10 mouse cellular contexts compared by ENCODE assay signal in genomic region chr15:7213683-7214082, GRCm38 (mm10).
DNase-seq lines count a peak whose midpoint lies in the region; ATAC-seq lines count a peak whose summit lies in the region.
"Had no signal": no experiment of that assay in that cellular context is flagged by ENCODE, and none has a peak within 500 bp of the region (broad histone marks: within the 10 kb centered on the region; RNA-seq: fewer than 3 reads in every experiment).

No protein-coding gene starts in this region.

- H3K4me3 ChIP-seq in midbrain, embryonic 11.5 days (ENCODE audit: low read depth, low read length) = no peak overlapping the region
- no peak overlapping the region for H3K4me3 ChIP-seq in midbrain, embryonic 10.5 days
- H3K4me3 ChIP-seq in heart, embryonic 15.5 days = no peak overlapping the region
- H3K4me3 ChIP-seq in midbrain, embryonic 13.5 days (replicated peaks) = no peak overlapping the region
- H3K4me3 ChIP-seq: megakaryocyte, embryonic 14.5 days had no signal

- H3K36me3 ChIP-seq in midbrain, embryonic 11.5 days (ENCODE audit: control insufficient read depth, insufficient read depth, low read length) = no peaks in the 10 kb centered on the region
- H3K36me3 ChIP-seq in midbrain, embryonic 10.5 days = no peaks in the 10 kb centered on the region
- H3K36me3 ChIP-seq in heart, embryonic 15.5 days = no peaks in the 10 kb centered on the region
- H3K36me3 ChIP-seq in midbrain, embryonic 13.5 days = no peaks in the 10 kb centered on the region

- no peak overlapping the region; the same call in 1 of the 2 replicates for H3K27ac ChIP-seq in midbrain, embryonic 11.5 days (ENCODE audit: low read depth, low read length)
- H3K27ac ChIP-seq in midbrain, embryonic 10.5 days (replicated peaks) = no peak overlapping the region
- H3K27ac ChIP-seq in heart, embryonic 15.5 days = peak overlapping the region; percentile 79
- H3K27ac ChIP-seq in midbrain, embryonic 13.5 days = no peak overlapping the region

- H3K27me3 ChIP-seq in midbrain, embryonic 11.5 days (ENCODE audit: control insufficient read depth, insufficient read depth, low read length) = no peaks in the 10 kb centered on the region
- H3K27me3 ChIP-seq in midbrain, embryonic 10.5 days (ENCODE audit: low read depth, poor library complexity, severe bottlenecking) = no peaks in the 10 kb centered on the region
- no peaks in the 10 kb centered on the region for H3K27me3 ChIP-seq in heart, embryonic 15.5 days
- no peaks in the 10 kb centered on the region for H3K27me3 ChIP-seq in midbrain, embryonic 13.5 days

- H3K4me1 ChIP-seq in midbrain, embryonic 11.5 days (ENCODE audit: control insufficient read depth, insufficient read depth, low read length) = no peaks in the 10 kb centered on the region
- H3K4me1 ChIP-seq in midbrain, embryonic 10.5 days = peaks cover 6% of the 10 kb centered on the region
- peaks cover 18% of the 10 kb centered on the region for H3K4me1 ChIP-seq in heart, embryonic 15.5 days (replicated peaks)
- H3K4me1 ChIP-seq in midbrain, embryonic 13.5 days (replicated peaks) = no peaks in the 10 kb centered on the region

- no peaks in the 10 kb centered on the region for H3K9me3 ChIP-seq in midbrain, embryonic 11.5 days (ENCODE audit: control insufficient read depth, low read length)
- H3K9me3 ChIP-seq in midbrain, embryonic 10.5 days (replicated peaks) = no peaks in the 10 kb centered on the region
- H3K9me3 ChIP-seq in heart, embryonic 15.5 days (replicated peaks) = no peaks in the 10 kb centered on the region
- no peaks in the 10 kb centered on the region for H3K9me3 ChIP-seq in midbrain, embryonic 13.5 days

- 59% methylated on average over 1 of the region's 1 CpGs for WGBS in midbrain, embryonic 11.5 days
- 76% methylated on average over 1 of the region's 1 CpGs for WGBS in midbrain, embryonic 10.5 days
- 14% methylated on average over 1 of the region's 1 CpGs for WGBS in heart, embryonic 15.5 days
- 24% methylated on average over 1 of the region's 1 CpGs for WGBS in midbrain, embryonic 13.5 days

- no peak overlapping the region for H3K4me2 ChIP-seq in midbrain, embryonic 11.5 days
- H3K4me2 ChIP-seq in heart, embryonic 15.5 days = no peak overlapping the region
- H3K4me2 ChIP-seq in midbrain, embryonic 13.5 days (replicated peaks) = no peak overlapping the region

- peak; percentile 78 for DNase-seq in midbrain, embryonic 11.5 days (ENCODE audit: low spot score, missing footprints)
- DNase-seq in midbrain, embryonic 10.5 days (ENCODE audit: low spot score) = no peak
- DNase-seq in adrenal gland, postnatal 36 days = peak; percentile 59 to 71
- DNase-seq in right cerebral cortex, postnatal 36 days (ENCODE audit: low spot score in 2 of 2) = no peak
- DNase-seq in frontal cortex, postnatal 36 days (ENCODE audit: low spot score in 2 of 2) = no peak
- DNase-seq in left cerebral cortex, adult 11 months (ENCODE audit: low spot score) = no peak
- DNase-seq: embryo, embryonic 11 days had no signal

- no peak overlapping the region for H3K9ac ChIP-seq in midbrain, embryonic 11.5 days (ENCODE audit: low read length)
- 0 out of 2 replicates have a peak overlapping the region, but pooled peaks have one; percentile 2 for H3K9ac ChIP-seq in heart, embryonic 15.5 days
- H3K9ac ChIP-seq in midbrain, embryonic 13.5 days (replicated peaks) = no peak overlapping the region

- peak; percentile 50; the same call in 1 of the 2 replicates for ATAC-seq in midbrain, embryonic 11.5 days (ENCODE audit: low FRiP score)
- peak; percentile 89 for ATAC-seq in heart, embryonic 15.5 days (replicated peaks; ENCODE audit: insufficient number of reproducible peaks, insufficient read depth, low FRiP score, low read depth)
- peak; percentile 70 for ATAC-seq in midbrain, embryonic 13.5 days

Comparison
In these comparisons a context has a peak if more than half of its experiments do, and no peak if none do; other contexts are left out.
1. DNase-seq: peak in midbrain, embryonic 11.5 days (single experiment) and adrenal gland, postnatal 36 days (2 of 2); none in midbrain, embryonic 10.5 days (single experiment), right cerebral cortex, postnatal 36 days (0 of 2), frontal cortex, postnatal 36 days (0 of 2) and left cerebral cortex, adult 11 months (single experiment).
2. Peak in every context shown above with its lines, with median percentiles within 50 percentile points of each other: ATAC-seq.